Mouse (Mus musculus): ENCODE data around the gene Rnaseh2a.

Rnaseh2a gene

DNA sequence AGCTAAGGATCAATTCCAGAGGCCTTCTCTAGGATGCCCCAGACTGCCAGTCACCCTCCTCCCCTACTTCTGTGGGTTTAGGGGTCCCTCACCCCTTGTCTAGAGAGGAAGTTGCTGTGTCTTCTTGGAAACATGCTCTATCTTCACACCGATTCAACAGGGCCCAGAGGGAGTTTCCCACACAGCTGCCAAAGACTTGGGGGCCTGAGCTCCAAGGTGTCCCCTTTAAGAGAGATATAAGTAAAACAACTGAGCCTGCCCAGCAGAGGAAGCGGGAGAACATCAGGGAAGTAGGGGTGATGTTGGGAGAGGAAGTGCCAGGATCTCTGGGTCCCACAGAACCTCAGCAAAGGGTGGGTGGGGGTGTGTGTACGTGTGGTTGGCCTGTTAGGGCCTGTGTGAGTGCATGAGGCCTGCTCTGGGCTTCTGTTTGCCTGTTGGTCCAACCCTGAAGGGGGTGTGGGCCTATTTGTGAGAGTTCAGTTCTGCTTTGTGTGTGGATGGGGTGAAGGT is 13.0 kb upstream of the Rnaseh2a start:
- peak; percentile 44 for DNase-seq

DNA sequence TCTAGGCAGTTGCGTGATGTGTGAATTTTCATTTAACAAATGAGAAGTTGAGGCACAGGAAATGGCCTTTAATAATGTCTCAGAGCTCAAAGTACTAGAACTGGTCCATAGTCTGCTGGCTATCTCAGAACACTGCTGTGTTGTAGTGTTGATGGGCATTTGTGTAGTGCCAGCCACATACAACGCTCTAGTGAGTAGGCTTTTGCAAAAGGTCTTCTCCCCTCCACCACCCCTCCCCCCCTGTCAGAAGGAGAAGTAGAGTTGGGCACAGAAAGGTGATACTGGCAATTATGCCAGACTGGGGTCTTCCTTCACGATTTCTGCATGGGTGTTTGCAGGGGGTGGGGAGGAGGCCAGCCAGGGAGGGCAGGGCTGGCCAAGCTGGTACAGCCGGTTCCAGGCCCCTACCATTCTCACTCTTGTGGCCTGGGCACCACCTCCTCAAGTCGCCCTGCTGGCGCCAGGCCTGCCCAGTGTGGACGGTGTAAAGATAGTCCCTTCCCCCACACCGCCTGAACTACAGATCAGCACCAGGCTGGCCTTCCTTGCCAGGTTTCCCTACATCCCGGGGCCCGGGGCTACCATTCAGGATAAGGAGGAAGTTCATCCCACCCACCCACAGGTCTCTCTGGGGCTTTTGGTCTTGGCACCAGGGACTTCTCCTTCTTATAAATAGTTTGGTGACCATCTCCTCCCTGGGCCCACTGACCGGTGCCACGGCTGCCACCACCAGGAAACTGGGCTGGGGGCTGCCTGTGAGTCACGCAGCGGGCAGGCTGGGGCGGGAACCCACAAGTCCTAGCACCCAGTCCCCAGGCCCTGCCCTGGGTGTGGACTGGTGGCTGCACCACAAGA is 12.3 kb upstream of the Rnaseh2a start:
- no peak for DNase-seq

DNA sequence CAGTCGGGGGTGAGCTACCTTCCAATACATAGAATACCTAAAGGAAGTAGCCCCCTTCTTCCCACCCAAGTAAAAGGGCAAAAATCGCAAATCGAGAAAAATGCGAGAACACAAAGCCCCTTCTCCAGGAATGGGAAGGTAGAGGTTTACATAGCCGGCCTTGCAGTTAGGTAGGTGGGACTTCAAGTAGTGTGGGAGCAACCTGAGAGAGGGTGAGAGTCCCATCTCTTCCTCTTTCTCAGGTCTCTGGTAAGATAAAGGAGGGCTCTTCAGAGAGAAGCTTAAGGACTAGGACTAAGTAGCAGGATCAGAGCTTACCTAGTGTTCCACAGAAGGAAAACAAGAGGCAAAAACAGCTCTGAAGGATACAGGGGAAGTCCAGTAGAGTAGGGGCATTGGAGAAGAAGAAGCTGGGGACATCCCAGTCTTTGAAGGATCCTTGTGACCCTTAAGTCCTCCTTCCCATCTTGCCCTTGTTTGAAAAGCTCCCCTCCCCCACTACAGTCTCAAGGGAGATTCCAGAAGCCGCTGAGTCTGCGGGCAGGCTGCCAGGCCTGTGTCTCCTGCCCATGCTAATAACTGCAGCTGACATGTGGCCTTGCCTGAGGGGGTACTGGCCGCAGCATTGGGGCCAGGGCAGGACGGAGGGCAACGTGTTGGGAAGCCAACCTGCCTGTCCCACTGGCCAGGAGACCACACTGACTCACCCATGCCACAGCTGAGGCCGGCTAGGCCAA is 11.2 kb upstream of the Rnaseh2a start:
- peak; percentile 76 for DNase-seq

- DNase-seq: peak; percentile 91
Measured at GRCm38 (mm10) chr8:84979599-84980421, 10.2 kb upstream of the Rnaseh2a start.

DNA sequence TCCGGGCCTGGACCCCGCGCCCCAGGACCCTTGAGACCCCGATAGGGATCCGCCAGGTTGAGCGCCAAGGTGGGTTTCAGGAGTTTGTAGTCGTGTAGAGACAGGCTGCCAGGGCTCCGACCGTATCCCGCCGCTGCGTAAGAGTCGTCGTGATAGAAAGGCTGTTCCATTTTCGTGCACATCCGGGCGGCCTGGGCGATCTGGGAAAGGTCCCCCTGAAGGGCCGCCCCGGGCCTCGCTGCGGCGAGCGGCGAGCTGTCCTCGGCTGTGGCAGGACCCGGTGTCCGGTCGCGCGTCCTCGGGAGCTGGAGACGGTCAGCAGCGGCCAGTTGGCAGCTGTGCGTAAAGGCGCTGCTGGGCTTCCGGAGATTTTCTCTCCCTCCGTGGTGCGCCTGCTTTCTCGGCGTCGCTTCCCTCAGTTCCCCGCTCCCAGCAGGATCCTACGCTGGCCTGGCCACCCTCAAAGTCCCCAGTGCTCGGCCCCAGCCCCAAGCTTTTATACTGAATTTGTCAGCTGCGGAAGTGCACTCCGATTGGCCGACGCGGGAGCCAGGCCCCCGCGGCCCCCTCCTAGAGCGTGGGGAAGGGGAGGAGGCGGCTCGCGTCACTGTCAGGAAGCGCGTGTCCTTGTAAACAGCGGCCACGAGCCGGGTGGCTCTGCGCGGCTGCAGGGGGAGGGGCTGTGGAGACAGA is 8.8 kb upstream of the Rnaseh2a start, which contains the start of gene Junb:
TSS of gene Junb (minus strand) at position 471 of the 693 bp plus-strand sequence.
- DNase-seq: peak; percentile 91

DNA sequence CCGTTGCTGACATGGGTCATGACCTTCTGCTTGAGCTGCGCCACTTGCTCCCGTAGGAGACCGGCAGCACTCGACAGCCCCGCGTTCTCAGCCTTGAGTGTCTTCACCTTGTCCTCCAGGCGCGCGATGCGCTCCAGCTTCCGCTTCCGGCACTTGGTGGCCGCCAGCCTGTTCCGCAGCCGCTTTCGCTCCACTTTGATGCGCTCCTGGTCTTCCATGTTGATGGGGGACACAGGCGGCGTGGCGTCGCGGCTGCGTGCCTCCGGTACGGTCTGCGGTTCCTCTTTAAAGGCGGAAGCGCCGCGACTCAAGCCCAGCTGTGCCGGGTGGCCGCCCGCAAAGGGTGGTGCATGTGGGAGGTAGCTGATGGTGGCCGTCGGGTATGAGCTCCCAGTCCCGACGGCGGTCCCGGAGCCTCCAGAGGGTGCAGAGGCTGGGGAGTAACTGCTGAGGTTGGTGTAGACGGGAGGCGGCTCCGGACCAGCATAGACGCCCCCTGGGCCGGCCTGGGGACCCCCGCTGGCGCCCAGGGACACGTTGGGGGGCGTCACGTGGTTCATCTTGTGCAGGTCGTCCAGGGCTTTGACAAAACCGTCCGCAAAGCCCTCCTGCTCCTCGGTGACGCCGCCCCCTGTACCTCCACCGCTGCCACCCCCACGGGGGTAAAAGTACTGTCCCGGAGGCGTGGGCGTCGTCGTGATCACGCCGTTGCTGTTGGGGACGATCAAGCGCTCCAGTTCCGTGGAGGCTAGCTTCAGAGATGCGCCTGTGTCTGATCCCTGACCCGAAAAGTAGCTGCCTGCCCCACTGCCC is 8.1 kb upstream of the Rnaseh2a start:
- DNase-seq: peak; percentile 72

- DNase-seq: peak; percentile 68
Measured at GRCm38 (mm10) chr8:84976763-84977434, 7.3 kb upstream of the Rnaseh2a start.

GRCm38 (mm10) chr8:84976031-84976762 is 6.6 kb upstream of the Rnaseh2a start:
- DNase-seq: peak; percentile 95

DNA sequence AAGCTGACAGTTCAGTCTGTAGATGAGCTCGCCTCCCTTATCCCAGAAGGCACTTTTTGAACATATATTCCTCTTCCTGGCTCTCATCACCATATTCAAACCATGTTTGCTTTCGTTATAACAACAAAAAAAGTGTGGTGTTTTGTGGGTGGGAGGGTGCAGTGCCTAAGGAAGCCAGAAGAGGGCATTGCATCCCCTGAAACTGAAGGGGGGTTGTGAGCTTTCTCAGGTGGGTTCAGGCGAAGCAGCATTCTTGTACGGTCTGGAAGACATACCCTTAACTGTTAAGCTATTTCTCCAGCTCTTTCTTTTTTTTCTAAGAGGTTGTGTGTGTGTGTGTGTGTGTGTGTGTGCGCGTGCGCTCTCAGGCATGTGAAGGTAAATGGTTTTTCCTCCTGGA is 5.9 kb upstream of the Rnaseh2a start:
- DNase-seq: peak; percentile 73

DNA sequence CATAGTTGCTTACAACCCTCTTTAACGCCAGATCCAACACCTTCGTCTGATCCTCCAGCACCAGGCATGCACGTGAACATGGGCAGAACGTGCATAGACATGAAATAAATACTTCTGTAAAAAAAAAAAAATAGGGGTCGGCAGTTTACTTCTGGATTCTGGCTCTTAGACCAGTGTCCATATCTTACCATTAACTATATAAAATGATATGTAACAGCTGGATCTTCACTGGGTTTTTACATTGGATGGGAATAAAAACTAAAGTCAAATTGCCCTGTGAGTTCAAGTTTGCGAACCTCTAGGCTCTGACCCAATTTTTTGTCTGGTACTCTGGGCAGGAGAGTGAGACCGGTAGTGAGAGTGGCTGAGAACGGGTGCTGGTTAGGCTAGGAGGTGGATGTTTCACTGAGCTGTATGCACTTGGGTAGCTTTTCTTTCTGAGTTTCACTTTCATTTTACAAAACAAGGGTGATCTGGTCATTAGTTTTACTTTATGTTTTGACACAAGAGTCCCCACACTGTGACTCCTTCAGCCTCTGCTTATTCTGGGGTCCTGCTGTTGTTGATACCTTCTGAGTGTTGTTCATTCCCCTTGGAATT is 5.1 kb upstream of the Rnaseh2a start:
- DNase-seq: peak; percentile 50

DNA sequence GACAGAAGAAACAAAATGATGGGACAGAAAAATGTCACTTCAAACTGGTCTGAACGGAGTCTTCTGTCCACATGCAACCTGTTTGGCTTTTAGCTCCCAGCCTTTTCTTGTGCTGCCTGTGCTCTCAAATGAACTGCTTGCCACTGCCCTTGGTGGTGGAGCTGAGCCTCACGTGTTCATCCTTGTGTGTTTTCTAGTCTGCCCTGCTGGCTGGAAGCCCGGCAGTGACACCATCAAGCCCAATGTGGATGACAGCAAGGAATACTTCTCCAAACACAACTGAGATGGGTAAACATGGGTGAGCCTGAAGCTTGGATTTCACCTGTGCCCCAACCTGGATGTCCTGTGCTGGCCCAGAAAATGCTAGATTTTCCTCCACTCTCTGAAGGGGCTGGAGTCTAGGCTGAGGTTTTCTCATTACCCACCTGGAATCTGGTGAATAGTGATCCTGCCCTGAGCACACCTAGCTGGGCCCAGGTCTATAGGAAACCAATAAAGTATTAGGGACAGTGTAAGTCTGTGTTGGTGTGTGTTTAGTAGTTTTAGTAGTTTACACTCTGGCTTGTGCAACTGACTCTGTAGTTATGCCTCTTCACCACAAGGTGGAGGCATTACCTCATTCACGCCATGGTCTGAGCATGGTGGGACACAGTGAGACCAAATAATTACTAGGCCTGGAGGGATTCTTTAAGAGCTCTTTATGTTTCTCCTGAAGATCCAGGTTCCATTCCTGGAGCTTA is 4.4 kb upstream of the Rnaseh2a start:
- DNase-seq: peak; percentile 76

- DNase-seq: no peak
Measured at GRCm38 (mm10) chr8:84973079-84973478, 3.5 kb upstream of the Rnaseh2a start.

- DNase-seq: peak; percentile 42
Measured at GRCm38 (mm10) chr8:84970913-84971312, 1.3 kb upstream of the Rnaseh2a start.

- DNase-seq: peak; percentile 47
Measured at GRCm38 (mm10) chr8:84970135-84970790, 696 bp upstream of the Rnaseh2a start.

DNA sequence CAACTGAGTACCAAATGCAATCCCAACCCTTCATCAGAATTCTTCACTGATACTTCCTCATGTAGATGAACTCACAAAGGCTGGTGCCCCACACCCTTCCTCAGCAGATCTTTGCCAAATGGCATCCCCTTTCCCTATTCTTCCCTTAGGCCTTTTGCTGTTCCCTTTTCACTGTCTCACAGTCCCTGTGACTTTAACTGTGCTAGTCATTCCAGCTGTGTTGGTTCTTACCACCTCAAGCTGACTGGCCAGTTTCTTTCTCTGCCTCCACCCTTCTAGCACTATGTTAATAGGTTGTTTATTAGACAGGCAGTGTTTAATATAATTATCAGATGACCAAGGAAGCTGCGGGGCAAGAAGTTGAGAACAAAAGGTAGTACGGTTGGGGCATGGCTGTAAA is 917 bp downstream of the Rnaseh2a start:
- DNase-seq: no peak

DNA sequence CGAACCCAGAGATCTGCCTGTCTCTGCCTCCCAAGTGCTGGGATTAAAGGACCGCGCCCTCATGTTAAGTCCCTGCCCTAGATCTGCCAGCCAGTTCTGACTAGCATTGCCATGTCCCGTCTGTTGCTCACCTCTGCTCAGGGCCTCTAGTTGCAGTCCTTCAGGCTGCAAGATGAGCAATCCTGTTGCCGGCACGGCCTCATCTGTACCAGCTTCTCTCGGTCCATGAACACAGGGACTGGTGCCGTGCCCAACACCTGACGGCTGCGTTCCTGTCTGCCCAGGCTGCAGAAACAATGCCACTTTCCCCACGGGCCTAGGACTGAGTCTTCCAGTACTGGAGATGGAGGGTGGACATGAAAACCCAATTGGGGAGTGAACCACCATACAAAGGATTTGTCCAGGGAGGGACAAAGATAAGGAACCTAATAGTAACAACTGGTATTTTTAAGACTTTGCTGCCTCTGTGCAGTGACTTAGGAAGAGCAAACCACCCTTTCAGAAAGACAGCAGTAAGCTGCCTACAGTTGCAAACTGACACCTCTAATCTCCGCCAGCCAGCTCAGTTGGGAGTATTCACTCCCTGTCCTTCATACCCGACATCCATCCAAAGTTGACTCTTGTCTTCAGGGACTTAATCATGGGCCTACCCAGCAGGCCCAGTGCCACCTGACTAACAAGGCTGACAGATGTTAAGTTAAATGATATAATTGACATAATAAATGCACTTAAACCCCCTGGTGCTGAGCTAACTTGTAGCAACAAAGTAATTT is 1.8 kb downstream of the Rnaseh2a start:
- no peak for DNase-seq

- peak; percentile 56 for DNase-seq
Measured at GRCm38 (mm10) chr8:84966603-84967002, 3.0 kb downstream of the Rnaseh2a start.

Data from cerebellum, adult 9-10 months (tissue).